Comparison of ENCODE assay signal across 8 mouse cellular contexts in the genomic region with DNA sequence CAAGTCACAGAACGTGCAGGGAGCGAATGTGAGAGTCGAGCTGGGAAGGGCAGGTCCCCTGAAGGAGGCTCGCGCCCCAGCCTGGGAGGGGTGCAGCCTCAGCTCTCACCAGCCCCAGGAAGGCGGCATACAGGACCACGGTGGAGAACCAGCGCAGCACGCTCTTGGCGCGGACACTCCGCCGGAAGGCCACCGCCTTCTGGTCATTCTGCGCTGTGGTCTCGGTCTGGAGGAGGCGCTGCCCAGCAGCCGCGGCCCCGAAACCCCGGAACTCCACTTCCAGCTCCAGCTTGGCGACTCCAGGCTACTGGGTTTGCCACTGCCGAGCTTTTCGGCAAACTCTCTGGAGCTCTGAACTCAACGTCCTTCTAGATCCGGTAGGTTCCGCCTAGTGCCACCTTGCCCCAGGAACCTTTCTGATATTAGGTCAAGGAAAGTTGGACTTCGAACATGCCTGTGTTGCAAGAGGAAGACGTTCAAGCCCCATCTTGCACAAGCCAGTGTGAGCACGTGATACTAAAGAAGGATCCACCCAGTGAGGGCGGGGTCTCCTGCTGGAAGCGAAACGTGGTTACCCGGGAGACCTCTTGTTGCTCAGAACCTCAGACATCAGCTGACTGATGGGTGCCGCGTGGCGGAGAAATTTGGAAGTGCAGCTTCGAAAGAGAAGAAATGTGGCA. TPM values are rescaled to one million over a fixed set of nuclear protein-coding genes. Genes with fewer than 3 reads are reported as not detected.
DNase-seq lines count a peak whose midpoint lies in the region; ATAC-seq and TF ChIP-seq lines count a peak whose summit lies in the region.

A gene (minus strand): TSS at position 393 of the 680 bp plus-strand sequence.

- peak; percentile 97 for ATAC-seq in heart, embryonic 15.5 days (replicated peaks; ENCODE audit: insufficient number of reproducible peaks, insufficient read depth, low FRiP score, low read depth)
- ATAC-seq in liver, embryonic 14.5 days (ENCODE audit: insufficient read depth) = peak; percentile 93
- peak; percentile 98 for ATAC-seq in neural tube, embryonic 11.5 days (ENCODE audit: insufficient read depth, low FRiP score, low TSS enrichment)
- peak; percentile 100 for ATAC-seq in stomach, postnatal 0 days (ENCODE audit: low FRiP score, low TSS enrichment)

- peaks cover 11% of the 10 kb centered on the region for H3K27me3 ChIP-seq in forebrain, embryonic 10.5 days (ENCODE audit: poor library complexity, severe bottlenecking)
- no peaks in the 10 kb centered on the region for H3K27me3 ChIP-seq in heart, embryonic 15.5 days
- no peaks in the 10 kb centered on the region for H3K27me3 ChIP-seq in liver, embryonic 14.5 days (ENCODE audit: control insufficient read depth, insufficient read depth, low read length)
- H3K27me3 ChIP-seq in neural tube, embryonic 11.5 days (ENCODE audit: control insufficient read depth, insufficient read depth, low read length) = no peaks in the 10 kb centered on the region
- H3K27me3 ChIP-seq in stomach, postnatal 0 days (ENCODE audit: control insufficient read depth, insufficient read depth, low read length) = no peaks in the 10 kb centered on the region

- TF ChIP-seq CTCF in liver, embryonic 14.5 days (IDR thresholded peaks at IDR 0.05; ENCODE audit: low read depth) = peak; percentile 85
- peak; percentile 90 for TF ChIP-seq CTCF in stomach, postnatal 0 days (IDR thresholded peaks at IDR 0.05; ENCODE audit: low read depth)

- no peak for TF ChIP-seq EP300 in liver, embryonic 14.5 days (IDR thresholded peaks at IDR 0.05; ENCODE audit: low read depth)
- no peak for TF ChIP-seq EP300 in stomach, postnatal 0 days (optimal IDR thresholded peaks at IDR 0.05)

- H3K4me2 ChIP-seq in heart, embryonic 15.5 days = peak within 1 kb of the TSS; percentile 97
- H3K4me2 ChIP-seq in liver, embryonic 14.5 days (ENCODE audit: low read depth) = peak within 1 kb of the TSS; percentile 59
- H3K4me2 ChIP-seq in neural tube, embryonic 11.5 days (ENCODE audit: low read depth) = peak within 1 kb of the TSS; percentile 86
- peak within 1 kb of the TSS; percentile 86 for H3K4me2 ChIP-seq in stomach, postnatal 0 days (replicated peaks; ENCODE audit: low read depth)

- H3K9me3 ChIP-seq in forebrain, embryonic 10.5 days = no peaks in the 10 kb centered on the region
- no peaks in the 10 kb centered on the region for H3K9me3 ChIP-seq in heart, embryonic 15.5 days (replicated peaks)
- H3K9me3 ChIP-seq in liver, embryonic 14.5 days (ENCODE audit: control insufficient read depth, low read length) = no peaks in the 10 kb centered on the region
- H3K9me3 ChIP-seq in neural tube, embryonic 11.5 days (ENCODE audit: control insufficient read depth, low read length) = no peaks in the 10 kb centered on the region
- H3K9me3 ChIP-seq in stomach, postnatal 0 days (ENCODE audit: control insufficient read depth, low read length) = no peaks in the 10 kb centered on the region

- H3K36me3 ChIP-seq in forebrain, embryonic 10.5 days (replicated peaks) = no peaks in the 10 kb centered on the region
- H3K36me3 ChIP-seq in heart, embryonic 15.5 days = no peaks in the 10 kb centered on the region
- no peaks in the 10 kb centered on the region for H3K36me3 ChIP-seq in liver, embryonic 14.5 days (replicated peaks; ENCODE audit: control insufficient read depth, insufficient read depth, low read depth)
- no peaks in the 10 kb centered on the region for H3K36me3 ChIP-seq in neural tube, embryonic 11.5 days (ENCODE audit: control insufficient read depth, insufficient read depth, low read length)
- H3K36me3 ChIP-seq in stomach, postnatal 0 days (ENCODE audit: control insufficient read depth, insufficient read depth, low read length) = no peaks in the 10 kb centered on the region

- WGBS in forebrain, embryonic 10.5 days = under 1% methylated on average over 38 of the region's 38 CpGs
- under 1% methylated on average over 38 of the region's 38 CpGs for WGBS in heart, embryonic 15.5 days
- WGBS in liver, embryonic 14.5 days (ENCODE audit: insufficient replicate concordance) = 1% methylated on average over 38 of the region's 38 CpGs
- under 1% methylated on average over 38 of the region's 38 CpGs for WGBS in neural tube, embryonic 11.5 days
- WGBS in stomach, postnatal 0 days = under 1% methylated on average over 38 of the region's 38 CpGs

- peak within 1 kb of the TSS; percentile 82 for H3K27ac ChIP-seq in forebrain, embryonic 10.5 days
- H3K27ac ChIP-seq in heart, embryonic 15.5 days = peak within 1 kb of the TSS; percentile 81
- no peak within 1 kb of the TSS for H3K27ac ChIP-seq in liver, embryonic 14.5 days
- no peak within 1 kb of the TSS for H3K27ac ChIP-seq in neural tube, embryonic 11.5 days (ENCODE audit: low read depth, low read length)
- H3K27ac ChIP-seq in stomach, postnatal 0 days (replicated peaks) = peak within 1 kb of the TSS; percentile 92

- H3K4me3 ChIP-seq in forebrain, embryonic 10.5 days = peak within 1 kb of the TSS; percentile 60
- H3K4me3 ChIP-seq in heart, embryonic 15.5 days = peak within 1 kb of the TSS; percentile 65
- peak within 1 kb of the TSS; percentile 43 to 60 for H3K4me3 ChIP-seq in liver, embryonic 14.5 days (ENCODE audit: insufficient read depth in 1 of 2, low read depth in 2 of 2, low read length in 2 of 2)
- peak within 1 kb of the TSS; percentile 48 for H3K4me3 ChIP-seq in neural tube, embryonic 11.5 days (ENCODE audit: low read depth, low read length)
- peak within 1 kb of the TSS; percentile 48 for H3K4me3 ChIP-seq in stomach, postnatal 0 days (ENCODE audit: low read depth, low read length)

- H3K4me1 ChIP-seq in forebrain, embryonic 10.5 days = peaks cover 13% of the 10 kb centered on the region
- peaks cover 19% of the 10 kb centered on the region for H3K4me1 ChIP-seq in heart, embryonic 15.5 days (replicated peaks)
- H3K4me1 ChIP-seq in liver, embryonic 14.5 days (replicated peaks; ENCODE audit: control insufficient read depth in 2 of 2, insufficient read depth in 2 of 2, low read length in 1 of 2) = peaks cover 0 to 4% of the 10 kb centered on the region in 2 experiments; a peak in 2 of 4 replicates
- H3K4me1 ChIP-seq in neural tube, embryonic 11.5 days (ENCODE audit: control insufficient read depth, insufficient read depth, low read length) = no peaks in the 10 kb centered on the region
- H3K4me1 ChIP-seq in stomach, postnatal 0 days (replicated peaks; ENCODE audit: control insufficient read depth, insufficient read depth) = no peaks in the 10 kb centered on the region; the same call in 1 of the 2 replicates

- peak within 1 kb of the TSS; percentile 59 for H3K9ac ChIP-seq in heart, embryonic 15.5 days
- peak within 1 kb of the TSS; percentile 45; the same call in 1 of the 2 replicates for H3K9ac ChIP-seq in liver, embryonic 14.5 days (replicated peaks)
- H3K9ac ChIP-seq in neural tube, embryonic 11.5 days (ENCODE audit: low read length) = peak within 1 kb of the TSS; percentile 56
- peak within 1 kb of the TSS; percentile 68 for H3K9ac ChIP-seq in stomach, postnatal 0 days (ENCODE audit: low read length)

- peak; percentile 87 to 94 for DNase-seq in CD8-positive naive resting alpha-beta T cell, adult 2 months (ENCODE audit: low read depth in 2 of 2, low spot score in 2 of 2)
- DNase-seq in c-Kit-positive CD71-negative TER-119-negative erythroid progenitor cells, embryonic 14.5 days (ENCODE audit: low read depth) = peak; percentile 96
- DNase-seq in forebrain, embryonic 10.5 days (ENCODE audit: extremely low spot score, low spot score) = peak; percentile 92
- peak; percentile 99 for DNase-seq in kidney, postnatal 25 days
- peak; percentile 85 to 86 (median 85) for DNase-seq in liver, embryonic 14.5 days (ENCODE audit: low read depth in 3 of 3, low spot score in 3 of 3)
- peak; percentile 92 for DNase-seq in neural tube, embryonic 11.5 days (ENCODE audit: low spot score)
- peak; percentile 97 for DNase-seq in stomach, postnatal 0 days (ENCODE audit: low spot score)

RNA-seq across cellular contexts. Expression of the gene that starts here (rescaled TPM):
- 0.15 TPM in 1 of 2 replicates, not detected in the other for polyA plus RNA-seq in forebrain, embryonic 10.5 days (2016; fragmentation: Nextera tagmentation; extraction: Ambion mirVana)
- polyA plus RNA-seq in heart, embryonic 15.5 days (2015; fragmentation: Nextera tagmentation; extraction: Ambion mirVana) = 0.81 and 1.00 TPM in 2 replicates
- polyA plus RNA-seq in liver, embryonic 14.5 days (2012; rRNA removed) = 1.2 and 1.4 TPM in 2 replicates
- 2.3 TPM in 2 replicates for polyA plus RNA-seq in liver, embryonic 14.5 days (2014; fragmentation: Nextera tagmentation; extraction: Ambion mirVana)
- polyA plus RNA-seq in neural tube, embryonic 11.5 days (2014; fragmentation: Nextera tagmentation; extraction: Ambion mirVana) = not detected in 2 replicates
- 1.3 and 1.7 TPM in 2 replicates for polyA plus RNA-seq in stomach, postnatal 0 days (2015; fragmentation: Nextera tagmentation; extraction: Ambion mirVana)

Comparison
In these comparisons a context has a peak if more than half of its experiments do, and no peak if none do; other contexts are left out.
1. Peak in DNase-seq, H3K4me3 ChIP-seq and H3K27ac ChIP-seq in forebrain, embryonic 10.5 days; RNA of the gene not detected or under 1 TPM.
2. Peak in ATAC-seq, H3K4me3 ChIP-seq, H3K27ac ChIP-seq, H3K9ac ChIP-seq and H3K4me2 ChIP-seq in heart, embryonic 15.5 days; RNA of the gene not detected or under 1 TPM.
3. Peak in DNase-seq, ATAC-seq, H3K4me3 ChIP-seq, H3K9ac ChIP-seq and H3K4me2 ChIP-seq in neural tube, embryonic 11.5 days; RNA of the gene not detected or under 1 TPM.